Mouse (Mus musculus) WW6 (cell line): Measurements from ENCODE around the gene Pigu.
A peak's percentile ranks its signal among the peaks of the same experiment; 100 is the strongest.

Experiments
- DNase-seq: peaks from one replicate; pipeline ENCODE4 v3.0.0-alpha.2; 2013; ENCODE audit warnings: low read depth, low spot score

Gene Pigu

DNA sequence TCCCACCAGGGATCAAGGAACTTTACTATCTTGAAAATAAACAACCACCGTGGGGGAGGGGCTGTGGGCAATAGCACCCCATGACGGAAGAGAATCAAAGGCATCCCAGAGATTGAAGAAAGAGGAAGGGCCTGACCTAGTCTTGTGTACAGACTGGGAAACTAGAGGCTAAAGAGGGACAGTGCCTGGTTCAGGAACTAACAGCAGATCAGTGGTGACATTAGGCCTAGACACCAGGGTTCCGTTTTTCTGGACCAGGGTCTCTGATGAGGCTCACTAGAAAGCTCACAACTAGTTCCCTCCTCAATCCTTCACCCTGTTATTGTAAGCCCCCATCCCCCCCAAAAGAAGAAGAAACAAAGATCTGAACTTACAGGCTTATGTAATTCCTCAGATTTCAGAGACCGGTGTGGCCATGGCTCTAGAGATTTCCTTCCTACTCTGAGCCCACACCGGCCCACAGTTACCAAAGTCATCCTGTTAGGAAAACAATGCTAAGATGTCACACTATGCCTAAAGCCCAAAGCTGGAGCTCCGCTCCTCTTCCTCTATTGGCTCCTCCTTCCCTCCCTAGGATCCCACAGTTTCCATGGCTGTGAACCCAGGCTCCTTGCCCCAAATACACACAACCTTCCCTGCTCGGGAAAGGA, 10.5 kb upstream of the Pigu start:
- no peak for DNase-seq

DNA sequence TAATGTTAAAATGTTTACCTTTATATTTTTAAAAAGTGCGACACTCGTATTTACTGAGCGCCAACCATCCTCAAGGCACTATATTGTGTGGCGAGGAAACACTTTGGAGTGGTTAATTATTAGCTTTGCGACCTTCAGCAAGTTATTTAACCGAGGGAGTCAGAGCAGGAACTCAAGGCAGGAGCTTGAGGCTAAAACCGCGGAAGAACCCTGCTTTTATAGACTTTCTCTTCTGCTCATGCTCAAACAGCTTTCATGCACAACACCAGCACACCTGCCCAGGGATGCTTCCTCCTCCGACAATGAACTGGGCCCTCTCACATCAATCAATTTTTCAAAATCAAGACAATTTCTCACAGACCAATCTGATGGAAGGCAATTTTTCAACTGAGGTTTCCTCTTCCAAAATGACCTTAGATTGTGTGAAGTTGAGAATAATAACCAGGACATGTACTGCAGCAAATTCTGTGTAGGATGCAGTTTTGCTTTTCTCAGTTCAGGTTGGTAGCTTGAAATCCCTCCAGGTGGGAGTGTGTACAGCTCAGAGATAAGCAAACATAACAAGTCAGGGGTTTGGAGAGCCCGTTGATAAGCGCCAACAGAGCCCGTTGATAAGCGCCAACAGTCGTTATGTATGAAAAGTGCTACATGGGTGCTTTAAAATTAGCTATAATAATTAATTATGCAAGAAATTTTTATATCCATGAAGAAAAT, 613 bp upstream of the Pigu start:
- no peak for DNase-seq

DNA sequence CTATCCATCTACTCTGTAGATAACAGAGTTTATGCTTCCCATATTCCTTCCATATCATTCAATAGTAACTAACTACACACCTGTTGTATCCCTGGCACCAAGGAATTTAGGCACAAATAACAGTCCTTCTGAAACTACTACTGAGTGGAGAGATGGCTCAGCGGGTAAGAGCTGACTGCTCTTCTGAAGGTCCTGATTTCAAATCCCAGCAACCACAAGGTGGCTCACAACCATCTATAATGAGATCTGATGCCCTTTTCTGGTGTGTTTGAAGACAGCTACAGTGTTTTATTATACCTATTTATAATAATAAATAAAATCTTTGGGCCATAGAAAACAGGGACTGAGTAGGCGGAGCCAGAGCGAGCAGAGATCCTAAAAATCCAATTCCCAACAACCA, 2.8 kb downstream of the Pigu start:
- no peak for DNase-seq

DNA sequence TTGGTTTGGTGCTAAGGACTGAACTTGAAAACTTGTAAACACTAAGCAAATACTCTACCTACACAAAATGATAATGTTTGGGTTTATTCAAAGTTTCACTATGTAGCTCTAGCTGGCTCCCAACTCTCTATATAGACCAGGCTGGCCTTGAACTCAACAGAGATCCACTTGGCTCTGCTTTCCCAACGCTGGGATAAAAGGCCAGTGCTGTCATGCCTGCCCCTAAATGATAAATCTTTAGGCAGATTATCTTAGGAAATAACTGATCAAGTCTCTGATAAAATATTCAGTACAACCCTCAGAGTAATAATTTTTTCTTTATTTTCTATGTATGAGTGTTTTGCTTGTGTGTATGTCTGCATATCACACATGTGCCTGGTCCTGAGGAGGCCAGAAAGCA, 10.6 kb downstream of the Pigu start:
- DNase-seq: no peak

DNA sequence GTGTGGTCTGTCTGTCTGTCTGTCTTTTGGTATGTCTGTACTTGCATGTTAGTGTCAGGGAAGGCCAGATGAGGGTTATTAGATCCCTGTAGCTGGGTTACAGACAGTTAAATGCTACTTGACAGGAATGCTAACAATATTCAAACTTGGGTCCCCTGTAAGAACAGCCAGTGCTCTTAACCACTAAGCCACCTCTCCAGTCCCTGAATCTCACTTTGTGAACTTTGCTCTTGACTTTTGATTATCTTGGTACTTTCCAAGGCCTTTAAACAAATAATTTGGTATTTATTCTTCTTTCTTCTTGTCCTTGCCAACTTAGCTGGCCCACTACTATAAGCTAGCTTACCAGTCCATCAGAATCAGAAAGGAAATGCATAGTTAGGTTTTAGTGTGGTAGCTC, 17.1 kb downstream of the Pigu start:
- DNase-seq: no peak

DNA sequence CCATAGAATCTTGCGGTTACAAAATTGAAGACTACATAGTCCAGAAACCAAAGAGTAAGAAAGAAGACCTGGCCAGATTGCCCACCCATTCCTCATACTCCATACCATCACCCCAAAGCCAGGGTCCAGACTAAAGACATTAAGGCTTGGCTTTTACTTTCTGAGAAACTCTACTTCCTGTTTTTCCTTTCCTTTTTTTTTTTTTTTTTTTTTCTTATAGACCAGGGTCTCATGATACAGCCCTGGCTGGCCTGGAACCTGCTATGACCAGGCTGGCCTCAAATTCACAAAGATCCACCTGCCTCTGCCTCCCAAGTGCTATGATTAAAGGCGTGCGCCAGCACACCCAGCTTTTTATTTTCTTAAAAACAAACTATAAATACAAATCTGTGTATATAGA, 21.0 kb downstream of the Pigu start:
- no peak for DNase-seq

DNA sequence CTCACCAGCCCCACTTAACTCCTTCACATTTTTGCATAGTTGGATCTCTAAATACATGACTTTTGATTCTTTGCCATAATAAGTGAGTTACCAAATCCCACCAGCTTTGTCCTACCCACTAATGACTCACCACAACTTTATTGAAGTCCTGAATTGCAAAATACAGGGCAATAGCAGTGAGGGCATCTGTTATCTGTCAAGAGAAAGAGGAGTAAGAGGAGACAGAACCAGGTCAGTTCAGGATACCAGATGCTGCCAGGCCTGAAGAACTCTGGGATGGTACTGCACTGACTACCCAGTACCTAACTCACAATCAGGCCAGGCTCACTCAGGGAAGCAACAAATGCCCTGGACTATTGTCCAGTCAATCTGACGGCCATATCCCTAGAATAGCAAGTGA, 22.0 kb downstream of the Pigu start:
- DNase-seq: no peak

DNA sequence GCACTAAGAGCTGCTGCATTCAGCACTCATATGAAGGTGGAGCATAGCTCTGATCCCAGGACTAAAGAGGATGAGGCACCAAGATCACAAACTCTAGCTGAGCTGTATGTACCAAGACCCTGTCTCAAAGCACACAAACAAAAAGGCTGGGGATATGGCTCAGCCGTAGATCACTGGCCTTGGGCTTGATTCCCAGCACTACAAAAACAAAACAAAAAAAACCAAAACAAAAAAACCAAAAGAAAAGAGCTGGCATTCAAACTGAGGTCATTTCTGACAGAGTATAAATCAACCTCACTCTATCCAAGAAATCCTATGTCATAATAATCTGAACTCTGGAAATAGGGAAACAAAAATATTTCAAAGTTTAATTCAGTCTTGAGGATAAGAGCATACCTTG, 23.8 kb downstream of the Pigu start:
- no peak for DNase-seq

DNA sequence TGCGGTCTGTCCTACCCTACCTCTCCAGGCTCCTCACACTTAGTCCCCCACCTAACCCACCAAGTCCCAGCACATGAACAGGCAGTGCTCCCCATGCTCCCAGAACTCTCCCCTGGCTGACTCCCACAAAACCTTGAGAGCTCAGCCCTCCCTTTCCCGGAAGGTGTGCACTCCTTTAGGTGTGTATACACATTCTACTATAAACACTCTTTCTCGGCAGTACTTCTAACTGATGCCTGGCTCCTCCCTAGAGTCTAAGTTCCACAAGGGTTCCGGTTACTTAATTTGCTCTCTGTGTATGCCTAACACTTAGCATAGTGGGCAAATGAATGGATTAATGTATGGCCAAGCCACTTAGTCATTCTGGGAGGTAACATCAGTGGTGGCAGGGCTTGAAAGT, 25.9 kb downstream of the Pigu start:
- DNase-seq: no peak

DNA sequence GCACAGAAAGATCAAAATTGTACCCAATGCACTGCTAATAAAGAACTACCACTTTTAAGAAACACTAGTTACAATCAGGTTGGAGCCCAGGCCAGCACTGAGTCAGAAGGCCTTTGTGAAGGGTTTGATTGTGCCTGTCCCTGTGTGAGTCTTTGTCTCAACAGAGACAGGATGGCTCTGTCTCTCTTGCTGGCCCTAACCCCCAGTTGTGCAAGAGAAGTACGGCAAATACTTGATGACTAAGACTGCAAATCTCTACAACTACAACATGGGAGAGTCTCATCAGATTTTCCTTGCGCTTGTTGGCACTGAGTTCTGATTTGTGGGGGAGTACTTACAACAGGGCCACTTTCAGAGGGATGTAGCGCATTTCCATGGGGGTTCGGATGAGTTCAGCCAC, 26.4 kb downstream of the Pigu start:
- DNase-seq: no peak

DNA sequence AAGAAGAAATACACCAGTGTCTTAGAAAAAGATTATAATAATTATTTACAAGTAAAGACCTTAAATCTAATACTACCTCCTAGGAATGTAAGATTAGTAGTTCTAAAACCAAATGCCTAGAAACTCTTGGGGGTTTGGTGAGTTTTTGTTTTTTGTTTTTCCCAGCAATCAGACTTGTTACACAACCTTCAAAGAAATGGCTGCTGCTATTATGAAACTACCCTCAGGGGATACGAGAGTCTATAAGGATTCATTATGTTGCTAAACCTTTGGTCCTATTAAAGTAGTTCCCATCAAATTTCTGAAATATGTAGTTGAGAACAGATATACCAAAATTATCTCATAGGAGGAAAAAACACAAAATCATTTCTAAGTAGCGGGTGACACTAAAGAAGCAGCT, 27.5 kb downstream of the Pigu start:
- no peak for DNase-seq

DNA sequence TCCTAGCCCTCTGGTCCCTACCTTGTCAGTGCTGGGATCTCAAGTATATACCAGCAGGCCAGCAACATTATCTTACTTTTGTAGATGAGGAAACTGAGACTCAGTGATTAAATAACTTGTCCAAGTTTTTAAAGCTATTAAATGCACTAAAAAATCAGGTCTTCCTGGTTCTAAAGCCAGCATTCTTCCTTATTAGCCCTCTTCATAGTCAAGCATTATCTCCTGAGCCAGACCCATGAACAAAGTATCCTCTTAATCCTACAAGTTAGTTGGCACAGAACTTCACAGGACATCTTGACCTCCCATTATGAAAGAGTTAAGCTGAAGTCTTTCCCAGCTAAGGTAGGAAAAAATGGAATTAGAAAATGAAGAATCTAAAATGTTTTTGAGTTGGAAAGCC, 28.3 kb downstream of the Pigu start:
- DNase-seq: no peak

DNA sequence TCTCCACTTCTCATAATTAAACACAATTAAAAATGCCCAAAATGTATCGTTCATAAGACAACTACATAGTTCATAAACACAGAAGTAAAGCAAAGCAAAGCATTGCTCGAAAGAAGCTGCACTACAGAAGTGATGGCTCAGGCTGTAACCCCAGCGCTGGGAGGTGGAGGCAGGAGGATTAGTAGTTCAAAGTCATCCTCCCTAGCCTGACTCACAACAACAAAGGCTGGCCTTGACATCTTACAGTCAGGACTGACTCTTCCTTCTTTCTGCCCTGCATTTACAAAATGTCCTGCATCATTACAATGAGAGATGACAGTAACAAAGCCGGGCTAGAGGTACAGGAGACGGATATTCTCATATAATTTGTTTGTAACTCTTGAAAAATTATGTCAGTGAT, 29.3 kb downstream of the Pigu start:
- no peak for DNase-seq

DNA sequence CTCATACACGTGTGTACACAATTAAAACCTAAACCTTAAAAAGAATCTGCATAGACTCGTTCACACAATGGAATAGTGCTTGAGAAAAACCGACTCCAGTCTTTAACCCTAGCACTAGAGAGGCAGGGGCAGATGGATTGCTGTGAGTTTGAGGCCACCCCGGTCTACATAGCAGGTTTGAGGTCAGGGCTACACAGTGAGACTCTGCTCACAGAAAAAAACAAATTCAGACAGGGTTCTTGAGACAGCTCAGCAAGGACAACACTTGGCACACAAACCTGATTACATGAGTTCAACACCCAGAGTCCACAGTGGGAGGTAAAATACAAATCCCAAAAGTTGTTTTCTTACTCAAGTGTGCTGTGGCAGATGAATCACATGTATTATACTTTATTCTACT, 31.2 kb downstream of the Pigu start:
- DNase-seq: no peak

DNA sequence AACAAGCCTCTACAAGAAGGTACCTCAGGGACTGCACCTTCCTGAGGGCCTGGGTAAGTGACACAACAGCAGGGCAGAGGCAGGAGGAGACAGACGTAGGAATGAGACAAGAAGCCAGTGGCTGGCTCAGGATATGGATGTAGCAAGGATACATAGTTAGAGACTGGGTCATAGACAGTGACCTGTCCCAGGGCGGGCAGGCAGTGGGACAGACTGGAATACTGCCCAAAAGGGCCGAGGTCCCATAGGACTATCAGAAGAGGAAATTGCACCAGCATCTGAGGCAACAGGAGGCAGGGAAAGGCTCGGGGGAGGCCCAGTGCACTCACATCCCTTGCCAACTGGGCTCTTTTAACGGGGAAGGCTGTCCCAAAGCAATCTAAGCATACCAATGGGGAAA, 36.6 kb downstream of the Pigu start:
- no peak for DNase-seq

DNA sequence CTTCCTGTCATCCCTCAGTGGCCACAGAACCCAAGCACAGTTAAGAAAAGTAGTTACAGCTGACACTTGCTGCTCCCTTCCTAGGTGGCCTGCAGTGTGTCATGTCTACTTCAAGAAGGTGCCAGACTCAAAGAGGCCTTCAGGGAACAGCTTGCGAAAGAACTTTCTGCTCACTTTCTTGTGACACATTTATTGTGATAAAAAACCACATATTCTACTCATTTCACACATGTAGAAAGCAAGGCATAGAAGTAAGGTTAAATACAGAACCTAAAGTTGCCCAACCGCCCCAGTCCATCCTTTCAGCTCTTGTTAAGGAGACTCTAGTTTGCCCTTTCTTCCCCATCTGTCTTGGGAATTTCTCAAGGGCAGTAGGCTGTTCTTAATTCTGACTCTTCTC, 38.6 kb downstream of the Pigu start:
- no peak for DNase-seq

DNA sequence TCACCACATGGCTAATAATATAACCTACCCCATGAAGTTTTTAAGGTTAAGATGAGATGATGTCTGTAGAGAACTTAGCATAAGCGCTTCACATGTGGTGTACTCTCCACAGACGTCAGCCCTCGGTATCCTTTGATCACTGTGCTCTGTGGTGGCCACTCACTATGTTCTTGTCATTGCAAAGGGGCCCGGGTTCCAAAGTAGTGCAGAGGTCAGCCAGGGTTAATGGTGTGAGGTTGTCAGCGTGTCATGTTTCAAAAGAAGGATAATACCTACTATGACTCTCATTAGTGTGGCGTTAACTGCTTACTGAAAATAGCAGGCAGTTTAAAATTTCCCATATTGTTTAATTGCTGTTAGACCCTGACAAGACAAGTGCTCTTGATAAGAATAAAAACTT, 43.6 kb downstream of the Pigu start:
- DNase-seq: no peak

DNA sequence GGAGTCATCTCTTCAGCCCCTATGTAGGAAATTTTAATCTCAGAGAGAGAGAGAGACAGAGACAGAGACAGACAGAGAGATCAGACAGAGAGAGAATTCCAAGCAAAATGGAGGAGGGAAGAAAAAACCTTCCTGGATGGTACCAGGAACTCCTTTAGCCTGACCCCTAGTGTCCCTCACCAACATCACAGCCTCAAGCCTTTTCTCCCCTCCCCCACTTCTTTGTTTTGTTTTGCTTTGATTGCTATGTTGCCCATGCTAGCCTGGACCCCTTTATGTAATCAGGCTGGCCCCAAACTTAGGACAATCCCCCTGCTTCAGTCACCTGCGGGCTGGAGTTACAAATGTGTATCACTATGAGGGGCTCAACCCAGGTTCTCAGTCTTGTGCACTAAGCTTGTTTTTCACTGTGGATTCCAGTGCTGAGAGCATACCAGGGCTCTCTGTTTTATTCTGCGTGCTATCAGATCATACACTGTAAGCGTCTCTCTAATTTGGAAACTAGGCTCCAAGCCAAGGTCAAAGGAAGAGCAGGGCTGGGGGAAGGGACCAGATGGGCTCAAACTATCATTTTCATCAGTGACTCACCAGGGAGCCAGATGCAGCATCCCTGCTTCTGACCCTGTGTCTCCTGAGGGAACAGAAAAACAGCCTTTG, 48.2 kb downstream of the Pigu start:
- peak; percentile 29 for DNase-seq

DNA sequence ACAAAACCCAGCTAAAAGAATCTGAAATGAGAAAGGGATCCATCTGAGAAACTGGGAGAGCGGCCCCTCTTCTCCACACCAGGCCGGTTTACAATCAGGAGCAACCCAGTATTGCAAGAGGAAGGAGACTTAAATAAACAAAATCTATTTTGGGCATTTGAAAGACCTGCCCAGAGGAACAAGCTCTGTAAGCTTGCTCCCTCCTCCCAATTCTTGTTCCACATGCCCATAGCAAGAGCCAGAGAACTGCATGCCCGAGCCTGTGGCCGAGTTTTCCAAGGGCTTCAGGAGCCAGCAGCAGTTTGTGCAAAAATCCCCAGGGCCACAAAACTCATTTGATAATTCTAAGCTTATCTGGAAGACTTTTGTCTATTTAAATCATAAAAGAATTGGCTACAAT, 57.7 kb downstream of the Pigu start:
- no peak for DNase-seq

DNA sequence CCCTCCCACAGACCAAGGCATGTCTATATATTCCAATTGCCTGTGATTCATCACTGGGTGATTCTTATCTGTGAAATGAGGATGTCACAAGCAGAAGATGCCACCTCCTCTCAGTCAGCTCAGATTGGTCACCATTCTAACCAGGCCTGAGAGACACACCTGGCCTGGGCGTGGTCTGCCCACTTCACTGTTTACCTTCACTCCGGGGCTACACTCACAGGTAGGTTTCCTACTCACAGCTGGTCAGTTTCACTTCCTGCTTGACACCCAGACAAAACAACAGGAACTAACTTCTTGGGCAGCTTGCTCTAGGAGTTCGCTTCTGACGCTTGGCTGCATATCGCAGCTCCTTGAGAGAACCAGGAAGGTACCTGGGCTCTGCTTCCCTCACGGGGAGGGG, 61.8 kb downstream of the Pigu start:
- no peak for DNase-seq

DNA sequence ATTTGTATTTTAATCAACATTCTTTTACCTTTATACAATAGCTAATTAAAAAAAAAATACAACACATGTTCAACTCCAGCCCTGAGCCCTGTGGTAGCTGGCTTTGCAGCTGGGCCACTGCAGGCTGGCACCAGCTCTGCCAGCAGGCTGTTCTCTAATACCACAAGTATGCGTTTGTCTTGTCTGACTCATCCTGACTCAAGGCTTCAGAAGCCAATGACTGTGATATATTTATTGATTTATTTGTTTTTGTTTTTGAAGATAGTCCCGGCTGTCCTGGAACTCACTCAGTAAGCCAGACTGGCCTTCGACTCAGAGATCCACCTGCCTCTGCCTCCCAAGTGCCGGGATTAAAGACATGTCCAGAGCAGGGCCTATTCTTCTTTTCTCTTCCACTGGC, 63.3 kb downstream of the Pigu start:
- no peak for DNase-seq

DNA sequence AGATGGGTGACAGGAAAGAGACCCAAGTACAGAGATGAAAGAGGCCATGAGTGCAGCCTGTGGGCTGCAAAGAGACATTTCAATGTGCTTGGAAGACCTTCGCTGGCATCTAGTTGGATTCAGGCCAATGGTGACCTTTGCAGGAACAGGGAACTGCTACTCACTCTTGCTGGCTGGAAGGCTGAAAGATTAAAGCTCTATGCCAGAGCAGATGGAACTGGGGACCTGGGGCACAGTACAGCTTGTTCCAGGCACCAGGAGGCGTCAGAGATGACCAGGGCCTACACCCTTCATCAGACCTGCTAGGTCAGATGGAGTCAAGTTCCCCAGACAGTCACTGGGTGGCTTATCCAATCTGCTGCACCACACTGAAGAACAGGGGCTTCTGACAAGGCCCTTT, 63.8 kb downstream of the Pigu start:
- no peak for DNase-seq

DNA sequence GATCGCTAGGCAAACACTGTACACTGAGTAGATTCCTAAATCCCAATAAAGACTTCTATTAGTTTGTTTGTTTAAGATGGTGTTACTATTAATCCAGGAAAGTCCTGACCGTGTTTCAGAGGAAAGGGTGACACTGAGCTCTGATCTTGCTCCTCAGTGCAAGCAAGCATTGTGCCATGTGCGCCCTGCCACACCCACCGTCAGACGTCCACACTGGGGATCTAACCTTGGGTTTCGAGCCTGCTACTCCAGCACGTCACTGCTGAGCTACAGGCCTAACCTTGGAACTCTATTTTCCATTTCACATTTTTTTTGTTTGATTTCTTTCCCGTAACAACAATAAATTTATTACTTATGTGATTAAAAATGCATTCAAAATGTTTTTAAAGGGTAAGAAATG, 67.2 kb downstream of the Pigu start:
- no peak for DNase-seq
